Mouse (Mus musculus) liver, embryonic 14.5 days (tissue): Measurements from ENCODE around the gene Kdm2a.

Source experiments
- CTCF ChIP-seq: IDR thresholded peaks from 2 replicates; pipeline ENCODE4 v1.5.1; 2016; ENCODE audit warnings: antibody characterized with exemption, low read depth, control low read depth
- EP300 ChIP-seq: IDR thresholded peaks from 2 replicates; pipeline ENCODE4 v1.6.1; 2016; ENCODE audit warnings: antibody characterized with exemption, low read depth

- TF ChIP-seq CTCF (peak; percentile 89), EP300 (no peak)
These were observed 88.3 kb downstream of the Kdm2a start for GRCm38 (mm10) chr19:4309776-4310185.
